In the genomic region with DNA sequence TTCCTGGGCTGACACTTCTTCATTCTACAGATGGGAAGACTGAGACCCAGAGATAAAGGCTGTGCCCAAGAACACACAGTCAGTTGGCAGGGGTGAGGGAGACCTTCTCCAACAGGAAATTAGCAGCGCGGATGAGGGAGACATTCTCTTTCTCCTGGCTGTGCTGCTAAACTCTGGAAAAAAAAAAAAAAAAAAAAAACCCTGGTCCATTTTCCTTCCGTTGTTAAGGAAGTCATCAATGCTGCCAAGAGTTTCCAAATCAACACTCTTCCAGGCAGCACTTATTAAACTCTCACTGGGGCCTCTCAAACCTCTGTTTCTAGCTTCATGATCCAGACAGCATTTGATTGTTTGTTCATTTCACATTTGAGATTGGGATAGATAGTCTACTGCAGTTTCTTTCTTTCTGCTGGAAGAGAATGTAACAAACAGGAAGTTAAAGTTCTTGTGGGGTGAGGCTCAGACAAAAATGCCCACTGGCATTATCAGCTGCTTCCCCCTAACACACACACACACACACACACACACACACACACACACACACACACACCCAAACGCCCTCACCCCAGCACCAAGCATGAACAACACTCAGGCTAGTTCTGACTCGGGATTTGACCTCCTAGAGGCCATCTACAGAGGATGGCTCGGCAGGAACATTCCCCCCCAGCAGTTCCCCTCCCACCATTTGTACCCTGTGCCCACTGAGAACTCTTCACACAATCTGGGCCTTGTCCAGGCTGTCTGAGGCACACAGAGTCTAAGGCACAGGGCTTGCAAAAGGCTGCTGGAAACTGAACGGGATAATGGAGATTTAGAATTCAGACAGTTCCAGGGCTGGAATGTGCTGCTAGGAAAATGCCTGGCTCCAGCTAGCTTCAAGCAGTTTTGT, we compare ENCODE assay signal across 10 mouse cellular contexts. TPM values are rescaled to one million over a fixed set of nuclear protein-coding genes. Genes with fewer than 3 reads are reported as not detected.
DNase-seq lines count a peak whose midpoint lies in the region.
"Had no signal": no experiment of that assay in that cellular context is flagged by ENCODE, and none has a peak within 500 bp of the region (broad histone marks: within the 10 kb centered on the region; RNA-seq: fewer than 3 reads in every experiment).

No protein-coding gene starts in this region.

- H3K27me3 ChIP-seq in heart, embryonic 10.5 days (ENCODE audit: insufficient read depth, poor library complexity, severe bottlenecking): no peaks in the 10 kb centered on the region

- H3K4me3 ChIP-seq in heart, embryonic 10.5 days: no peak overlapping the region

- 20% methylated on average over 7 of the region's 7 CpGs for WGBS in heart, embryonic 10.5 days

- peak overlapping the region; percentile 83 for H3K27ac ChIP-seq in heart, embryonic 10.5 days

- peaks cover 24% of the 10 kb centered on the region for H3K4me1 ChIP-seq in heart, embryonic 10.5 days

- DNase-seq in heart, adult 11 months: peak; percentile 96
- DNase-seq in heart, postnatal 4 days: no peak
- DNase-seq in MN1 (ENCODE audit: low spot score): peak; percentile 51
- no peak for DNase-seq in heart, embryonic 10.5 days (ENCODE audit: low spot score)
- DNase-seq in lung, postnatal 10 days: peak; percentile 29
- no peak for DNase-seq in adrenal gland, postnatal 36 days
- no peak for DNase-seq in right cerebral cortex, postnatal 25 days
- DNase-seq in T-cell, adult 2 months (ENCODE audit: low spot score): no peak
- DNase-seq: cerebellum, adult 2 months; kidney, postnatal 25 days had no signal

- H3K9me3 ChIP-seq in heart, embryonic 10.5 days: no peaks in the 10 kb centered on the region

- H3K36me3 ChIP-seq in heart, embryonic 10.5 days: no peaks in the 10 kb centered on the region

RNA-seq across cellular contexts. Expression of a gene that starts 52.5 kb away (rescaled TPM):
- total RNA-seq in heart, postnatal 4 days (2021): 10 to 100 TPM; 43.3 to 49.6 TPM
- polyA plus RNA-seq in heart, embryonic 10.5 days (2016; fragmentation: Nextera tagmentation; extraction: Ambion mirVana): 78.4 and 85.9 TPM in 2 replicates
- 100 to 1,000 TPM in 1 of 2 experiments, 10 to 100 TPM in 1; 80.0 to 129 TPM for total RNA-seq in adrenal gland, postnatal 36 days (2021)

Comparison
In these comparisons a context has a peak if more than half of its experiments do, and no peak if none do; other contexts are left out.
1. DNase-seq: peak in heart, adult 11 months (single experiment), MN1 (single experiment) and lung, postnatal 10 days (single experiment); none in heart, postnatal 4 days (single experiment), heart, embryonic 10.5 days (single experiment), adrenal gland, postnatal 36 days (0 of 2), right cerebral cortex, postnatal 25 days (single experiment) and T-cell, adult 2 months (single experiment).